Mouse (Mus musculus): ENCODE results near the gene Iqcd. TPM values are rescaled to one million over a fixed set of nuclear protein-coding genes. Genes with fewer than 3 reads are reported as not detected.

The Iqcd gene
- polyA plus RNA-seq, 1 experiment from 2014 or later: 0.70 TPM

- no peaks in the 10 kb centered on the region for H3K9me3 ChIP-seq
- no peaks in the 10 kb centered on the region for H3K36me3 ChIP-seq
- peaks cover 9% of the 10 kb centered on the region for H3K4me1 ChIP-seq
- no peak overlapping the region for H3K4me3 ChIP-seq
- no peak overlapping the region for H3K4me2 ChIP-seq (replicated peaks)
- ATAC-seq (ENCODE audit: insufficient number of reproducible peaks, insufficient read depth, low FRiP score, low TSS enrichment): no peak
- H3K27ac ChIP-seq: no peak overlapping the region
- H3K9ac ChIP-seq: no peak overlapping the region
- peaks cover 45% of the 10 kb centered on the region for H3K27me3 ChIP-seq
- WGBS: 77% methylated on average over 28 of the region's 28 CpGs
Measured at GRCm38 (mm10) chr5:120652915-120653701, 64.3 kb downstream of the Iqcd start.

GRCm38 (mm10) chr5:120653873-120654272, 65.1 kb downstream of the Iqcd start:
- Histone ChIP-seq H3K4me3 (no peak overlapping the region), H3K36me3 (no peaks in the 10 kb centered on the region), H3K9me3 (no peaks in the 10 kb centered on the region), H3K27me3 (peaks cover 41% of the 10 kb centered on the region), H3K4me1 (peaks cover 3% of the 10 kb centered on the region), H3K4me2 (replicated peaks) (no peak overlapping the region), H3K9ac (no peak overlapping the region), H3K27ac (no peak overlapping the region)
- WGBS: 84% methylated on average over 2 of the region's 2 CpGs
- no peak for ATAC-seq (ENCODE audit: insufficient number of reproducible peaks, insufficient read depth, low FRiP score, low TSS enrichment)

- H3K27ac ChIP-seq: no peak overlapping the region
- no peak overlapping the region for H3K4me3 ChIP-seq
- no peak overlapping the region for H3K9ac ChIP-seq
- no peak overlapping the region for H3K4me2 ChIP-seq (replicated peaks)
- 85% methylated on average over 12 of the region's 12 CpGs for WGBS
- H3K27me3 ChIP-seq: peaks cover 24% of the 10 kb centered on the region
- no peaks in the 10 kb centered on the region for H3K36me3 ChIP-seq
- H3K9me3 ChIP-seq: no peaks in the 10 kb centered on the region
- ATAC-seq (ENCODE audit: insufficient number of reproducible peaks, insufficient read depth, low FRiP score, low TSS enrichment): no peak
- H3K4me1 ChIP-seq: no peaks in the 10 kb centered on the region
Measured at GRCm38 (mm10) chr5:120656281-120656751, 67.5 kb downstream of the Iqcd start.

Other genes starting within 250 kb of the Iqcd start
- 0.96 and 1.9 TPM in 2 replicates for gene Lhx5, start 157.3 kb upstream of the Iqcd start, polyA plus RNA-seq (2016; fragmentation: Nextera tagmentation; extraction: Ambion mirVana)
- gene Sdsl, start 116.2 kb upstream of the Iqcd start, polyA plus RNA-seq (2016; fragmentation: Nextera tagmentation; extraction: Ambion mirVana): 3.5 and 4.4 TPM in 2 replicates
- not detected in 2 replicates for gene Sds, start 112.5 kb upstream of the Iqcd start, polyA plus RNA-seq (2016; fragmentation: Nextera tagmentation; extraction: Ambion mirVana)
- 52.4 and 52.5 TPM in 2 replicates for gene Plbd2, start 85.4 kb upstream of the Iqcd start, polyA plus RNA-seq (2016; fragmentation: Nextera tagmentation; extraction: Ambion mirVana)
- gene Slc8b1, start 77.8 kb upstream of the Iqcd start, polyA plus RNA-seq (2016; fragmentation: Nextera tagmentation; extraction: Ambion mirVana): 5.4 and 6.4 TPM in 2 replicates
- gene Tpcn1, start 343 bp upstream of the Iqcd start, polyA plus RNA-seq (2016; fragmentation: Nextera tagmentation; extraction: Ambion mirVana): 17.4 and 18.9 TPM in 2 replicates
- gene Rita1, start 23.6 kb downstream of the Iqcd start, polyA plus RNA-seq (2016; fragmentation: Nextera tagmentation; extraction: Ambion mirVana): 16.7 and 17.5 TPM in 2 replicates
- 50.9 and 53.1 TPM in 2 replicates for gene Ddx54, start 23.7 kb downstream of the Iqcd start, polyA plus RNA-seq (2016; fragmentation: Nextera tagmentation; extraction: Ambion mirVana)
- not detected in 2 replicates for gene Cfap73, start 45.2 kb downstream of the Iqcd start, polyA plus RNA-seq (2016; fragmentation: Nextera tagmentation; extraction: Ambion mirVana)
- gene Rasal1, start 59.8 kb downstream of the Iqcd start, polyA plus RNA-seq (2016; fragmentation: Nextera tagmentation; extraction: Ambion mirVana): 0.18 and 0.26 TPM in 2 replicates
- 8.9 and 9.1 TPM in 2 replicates for gene Dtx1, start 122.9 kb downstream of the Iqcd start, polyA plus RNA-seq (2016; fragmentation: Nextera tagmentation; extraction: Ambion mirVana)
- 0.18 and 0.26 TPM in 2 replicates for gene Oas2, start 160.8 kb downstream of the Iqcd start, polyA plus RNA-seq (2016; fragmentation: Nextera tagmentation; extraction: Ambion mirVana)
- 0.08 TPM in 1 of 2 replicates, not detected in the other for gene Oas3, start 188.6 kb downstream of the Iqcd start, polyA plus RNA-seq (2016; fragmentation: Nextera tagmentation; extraction: Ambion mirVana)
- gene Oas1e, start 206.5 kb downstream of the Iqcd start, polyA plus RNA-seq (2016; fragmentation: Nextera tagmentation; extraction: Ambion mirVana): not detected in 2 replicates
- gene Oas1c, start 223.5 kb downstream of the Iqcd start, polyA plus RNA-seq (2016; fragmentation: Nextera tagmentation; extraction: Ambion mirVana): 0.22 and 0.45 TPM in 2 replicates

Data from embryonic facial prominence, embryonic 12.5 days (tissue).